Mouse (Mus musculus): Measurements from ENCODE around the gene 2310061I04Rik.

DNA sequence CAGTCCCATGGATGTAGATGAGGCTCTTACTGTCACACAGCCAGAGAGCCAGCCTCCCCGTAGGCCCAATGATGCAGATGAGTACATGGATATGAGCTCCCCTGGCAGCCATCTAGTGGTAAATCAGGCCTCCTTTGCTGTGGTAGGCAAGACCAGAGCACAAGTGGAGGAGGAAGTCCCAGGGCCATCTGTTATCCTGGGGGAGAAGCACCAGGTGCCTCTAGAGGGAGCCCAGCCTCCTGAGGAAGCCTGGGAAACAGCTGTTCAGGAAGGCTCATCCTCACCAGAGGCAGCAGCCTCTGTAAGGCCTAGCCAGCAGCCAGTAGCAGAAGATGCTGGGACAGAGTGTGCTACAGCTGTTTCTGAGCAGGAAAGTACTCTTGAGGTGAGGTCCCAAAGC, 49.1 kb downstream of the 2310061I04Rik start:
- TF ChIP-seq POLR2A (IDR thresholded peaks at IDR 0.05; ENCODE audit: low read depth, low read length) (no peak), CTCF (IDR thresholded peaks at IDR 0.05; ENCODE audit: extremely low read depth, insufficient read length, insufficient replicate concordance, low read depth, low read length) (0 out of 2 replicates have a peak, but pooled peaks have one; percentile 28)

Measured in small intestine, adult 2 months (tissue).